Mouse (Mus musculus) spleen, adult 2 months (tissue): Measurements from ENCODE around the gene Asxl2. TPM values are rescaled to one million over a fixed set of nuclear protein-coding genes. Genes with fewer than 3 reads are reported as not detected.

Experiments used
- DNase-seq, 2 experiments: peaks; one replicate each; pipeline versions ENCODE4 v3.0.0 to v3.0.0-alpha.2; 2012 to 2021; ENCODE audit warnings: low spot score in 2 of 2, low read depth in 1 of 2
- H3K27ac ChIP-seq: fragments of 200-500 bp; 2 replicates; pipeline ENCODE4 v1.5.1; 2012; ENCODE audit warnings: low read length, inconsistent platforms; ENCODE audit not compliant: insufficient read depth
- H3K27me3 ChIP-seq: fragments of 200-500 bp; 2 replicates; pipeline ENCODE4 v1.6.1; 2012; ENCODE audit warnings: mild to moderate bottlenecking, moderate library complexity, low read length, inconsistent platforms; ENCODE audit not compliant: control insufficient read depth, insufficient read depth
- H3K36me3 ChIP-seq: fragments of 200-500 bp; 2 replicates; pipeline ENCODE4 v1.6.1; 2012; ENCODE audit warnings: mild to moderate bottlenecking, low read length, inconsistent platforms; ENCODE audit not compliant: control insufficient read depth, insufficient read depth
- H3K4me1 ChIP-seq: fragments of 200-500 bp; 2 replicates; pipeline ENCODE4 v1.6.1; 2011; ENCODE audit warnings: inconsistent platforms; ENCODE audit not compliant: control insufficient read depth, insufficient read depth, insufficient read length
- H3K4me3 ChIP-seq: fragments of 200-500 bp; 2 replicates; pipeline ENCODE4 v1.5.1; 2011; ENCODE audit warnings: mild to moderate bottlenecking, inconsistent platforms; ENCODE audit not compliant: insufficient read depth, insufficient read length; ENCODE audit errors: extremely low read depth
- CTCF ChIP-seq: fragments of 200-500 bp; IDR thresholded peaks from 2 replicates; pipeline ENCODE4 v1.5.1; 2011; ENCODE audit warnings: mild to moderate bottlenecking, inconsistent platforms; ENCODE audit not compliant: insufficient read depth, insufficient read length, insufficient replicate concordance; ENCODE audit errors: extremely low read depth
- POLR2A ChIP-seq: fragments of 200-500 bp; IDR thresholded peaks from 2 replicates; pipeline ENCODE4 v1.6.1; 2011; ENCODE audit warnings: low read depth, low read length, inconsistent platforms
- WGBS: fragments of 180-500 bp; shearing (Covaris S2); methylation state at CpG from one replicate; pipeline ENCODE4 v1.1.7; 2018; 5-methylcytosine and 5-hydroxymethylcytosine counted together
- polyA plus RNA-seq: library from polyadenylated mRNA; depleted of rRNA; stranded (reverse); fragments of >200 nt; gene quantifications from 2 replicates; pipeline ENCODE4 v1.2.3, GENCODE M21; 2012

Gene Asxl2
- polyA plus RNA-seq, 1 experiment: 7.1 TPM

GRCm38 (mm10) chr12:3436446-3436845 lies 9.8 kb downstream of the Asxl2 start:
- no peaks in the 10 kb centered on the region for H3K36me3 ChIP-seq
- no peaks in the 10 kb centered on the region for H3K27me3 ChIP-seq
- no peak for TF ChIP-seq POLR2A
- TF ChIP-seq CTCF: no peak
- DNase-seq: no peak
- H3K4me1 ChIP-seq: peaks cover 2% of the 10 kb centered on the region
- 81% methylated on average over 5 of the region's 5 CpGs for WGBS
- no peak overlapping the region for H3K27ac ChIP-seq
- H3K4me3 ChIP-seq: no peak overlapping the region

GRCm38 (mm10) chr12:3437815-3438214 lies 11.2 kb downstream of the Asxl2 start:
- TF ChIP-seq CTCF: no peak
- no peak for TF ChIP-seq POLR2A
- WGBS: 81% methylated on average over 1 of the region's 1 CpGs
- Histone ChIP-seq H3K36me3 (peaks cover under 1% of the 10 kb centered on the region; the same call in 1 of the 2 replicates), H3K27ac (no peak overlapping the region), H3K4me3 (no peak overlapping the region), H3K27me3 (no peaks in the 10 kb centered on the region), H3K4me1 (peaks cover 4% of the 10 kb centered on the region)
- DNase-seq: no peak

GRCm38 (mm10) chr12:3440916-3441315 lies 14.3 kb downstream of the Asxl2 start:
- WGBS: 85% methylated on average over 2 of the region's 2 CpGs
- H3K4me3 ChIP-seq: no peak overlapping the region
- DNase-seq: no peak

GRCm38 (mm10) chr12:3441361-3441760 lies 14.7 kb downstream of the Asxl2 start:
- peaks cover 2% of the 10 kb centered on the region; the same call in 1 of the 2 replicates for H3K36me3 ChIP-seq
- peaks cover 4% of the 10 kb centered on the region for H3K4me1 ChIP-seq
- no peak for DNase-seq
- H3K27me3 ChIP-seq: no peaks in the 10 kb centered on the region
- no peak overlapping the region for H3K4me3 ChIP-seq
- WGBS: 23% methylated on average over 5 of the region's 5 CpGs
- no peak for TF ChIP-seq POLR2A
- TF ChIP-seq CTCF: no peak
- H3K27ac ChIP-seq: peak overlapping the region; percentile 33; the same call in 1 of the 2 replicates

More at GRCm38 (mm10) chr12:3440916-3441315, 14.3 kb downstream of the Asxl2 start:
- TF ChIP-seq CTCF: no peak
- no peak for TF ChIP-seq POLR2A
- Histone ChIP-seq H3K27me3 (no peaks in the 10 kb centered on the region), H3K27ac (peak overlapping the region; percentile 46), H3K4me1 (peaks cover 4% of the 10 kb centered on the region), H3K36me3 (peaks cover 2% of the 10 kb centered on the region; the same call in 1 of the 2 replicates)

GRCm38 (mm10) chr12:3453554-3453953 lies 26.9 kb downstream of the Asxl2 start:
- Histone ChIP-seq H3K4me3 (no peak overlapping the region), H3K4me1 (peaks cover 3% of the 10 kb centered on the region), H3K36me3 (peaks cover 13% of the 10 kb centered on the region), H3K27me3 (no peaks in the 10 kb centered on the region), H3K27ac (no peak overlapping the region; the same call in 1 of the 2 replicates)
- TF ChIP-seq POLR2A (no peak), CTCF (no peak)
- 48% methylated on average over 3 of the region's 3 CpGs for WGBS
- DNase-seq: no peak

- Histone ChIP-seq H3K27ac (peak overlapping the region; percentile 43), H3K4me3 (no peak overlapping the region), H3K27me3 (no peaks in the 10 kb centered on the region), H3K4me1 (peaks cover 2% of the 10 kb centered on the region; the same call in 1 of the 2 replicates), H3K36me3 (peaks cover 8% of the 10 kb centered on the region)
- WGBS: 20% methylated on average over 3 of the region's 3 CpGs
- DNase-seq: no peak
- no peak for TF ChIP-seq CTCF
- TF ChIP-seq POLR2A: no peak
These were observed 36.4 kb downstream of the Asxl2 start for GRCm38 (mm10) chr12:3463087-3463486.

- Histone ChIP-seq H3K27me3 (no peaks in the 10 kb centered on the region), H3K4me3 (no peak overlapping the region), H3K36me3 (peaks cover 35% of the 10 kb centered on the region), H3K27ac (no peak overlapping the region), H3K4me1 (no peaks in the 10 kb centered on the region)
- DNase-seq: no peak
- TF ChIP-seq POLR2A (no peak), CTCF (no peak)
- WGBS: 94% methylated on average over 4 of the region's 4 CpGs
These were observed 73.0 kb downstream of the Asxl2 start for GRCm38 (mm10) chr12:3499662-3500061.
